Mouse (Mus musculus) liver, adult (tissue): ENCODE results near the gene Rims3.

Experiments used
- GATA4 ChIP-seq: IDR thresholded peaks from 2 replicates; pipeline ENCODE4 v1.6.1; 2014; ENCODE audit warnings: mild to moderate bottlenecking, low read length; ENCODE audit not compliant: insufficient replicate concordance

Gene Rims3

GRCm38 (mm10) chr4:120880731-120881432 lies 26.3 kb downstream of the Rims3 start:
- TF ChIP-seq GATA4, result no peak

GRCm38 (mm10) chr4:120882002-120882625 lies 27.5 kb downstream of the Rims3 start:
- TF ChIP-seq GATA4, result no peak

GRCm38 (mm10) chr4:120885208-120886120 lies 30.8 kb downstream of the Rims3 start:
- no peak for TF ChIP-seq GATA4

- TF ChIP-seq GATA4, result no peak
These were observed 31.5 kb downstream of the Rims3 start for GRCm38 (mm10) chr4:120886131-120886530.

GRCm38 (mm10) chr4:120886811-120887210 lies 32.2 kb downstream of the Rims3 start:
- no peak for TF ChIP-seq GATA4

GRCm38 (mm10) chr4:120887381-120888112 lies 32.9 kb downstream of the Rims3 start:
- TF ChIP-seq GATA4, result no peak

GRCm38 (mm10) chr4:120888884-120889283 lies 34.3 kb downstream of the Rims3 start:
- TF ChIP-seq GATA4, result no peak

- TF ChIP-seq GATA4, result no peak
These were observed 36.3 kb downstream of the Rims3 start for GRCm38 (mm10) chr4:120890754-120891440.

- TF ChIP-seq GATA4, result no peak
These were observed 37.3 kb downstream of the Rims3 start for GRCm38 (mm10) chr4:120891960-120892359.

GRCm38 (mm10) chr4:120892516-120892915 lies 37.9 kb downstream of the Rims3 start:
- no peak for TF ChIP-seq GATA4

GRCm38 (mm10) chr4:120893656-120894401 lies 39.2 kb downstream of the Rims3 start:
- TF ChIP-seq GATA4, result no peak

GRCm38 (mm10) chr4:120894584-120894983 lies 40.0 kb downstream of the Rims3 start:
- no peak for TF ChIP-seq GATA4

GRCm38 (mm10) chr4:120895226-120895625 lies 40.6 kb downstream of the Rims3 start:
- no peak for TF ChIP-seq GATA4
